Mouse (Mus musculus): ENCODE data around the gene Fgfr2.

Gene Fgfr2

GRCm38 (mm10) chr7:132733521-132733920 lies 389.6 kb downstream of the Fgfr2 start:
- DNase-seq (ENCODE audit: inconsistent age in 2 of 2, low spot score in 1 of 2), result peak; percentile 72 to 85

GRCm38 (mm10) chr7:132732136-132732789 lies 390.9 kb downstream of the Fgfr2 start:
- peak in 1 of 2 experiments; percentile 66 for DNase-seq (ENCODE audit: inconsistent age in 2 of 2, low spot score in 1 of 2)

- DNase-seq (ENCODE audit: inconsistent age in 2 of 2, low spot score in 1 of 2), result no peak
Observed at GRCm38 (mm10) chr7:132731558-132731957, 391.6 kb downstream of the Fgfr2 start.

GRCm38 (mm10) chr7:132730510-132730909 lies 392.6 kb downstream of the Fgfr2 start:
- no peak for DNase-seq (ENCODE audit: inconsistent age in 2 of 2, low spot score in 1 of 2)

- DNase-seq (ENCODE audit: inconsistent age in 2 of 2, low spot score in 1 of 2), result peak in 1 of 2 experiments; percentile 45
Observed at GRCm38 (mm10) chr7:132729093-132729831, 393.9 kb downstream of the Fgfr2 start.

- DNase-seq (ENCODE audit: inconsistent age in 2 of 2, low spot score in 1 of 2), result peak in 1 of 2 experiments; percentile 58
Observed at GRCm38 (mm10) chr7:132726106-132726861, 396.9 kb downstream of the Fgfr2 start.

DNA sequence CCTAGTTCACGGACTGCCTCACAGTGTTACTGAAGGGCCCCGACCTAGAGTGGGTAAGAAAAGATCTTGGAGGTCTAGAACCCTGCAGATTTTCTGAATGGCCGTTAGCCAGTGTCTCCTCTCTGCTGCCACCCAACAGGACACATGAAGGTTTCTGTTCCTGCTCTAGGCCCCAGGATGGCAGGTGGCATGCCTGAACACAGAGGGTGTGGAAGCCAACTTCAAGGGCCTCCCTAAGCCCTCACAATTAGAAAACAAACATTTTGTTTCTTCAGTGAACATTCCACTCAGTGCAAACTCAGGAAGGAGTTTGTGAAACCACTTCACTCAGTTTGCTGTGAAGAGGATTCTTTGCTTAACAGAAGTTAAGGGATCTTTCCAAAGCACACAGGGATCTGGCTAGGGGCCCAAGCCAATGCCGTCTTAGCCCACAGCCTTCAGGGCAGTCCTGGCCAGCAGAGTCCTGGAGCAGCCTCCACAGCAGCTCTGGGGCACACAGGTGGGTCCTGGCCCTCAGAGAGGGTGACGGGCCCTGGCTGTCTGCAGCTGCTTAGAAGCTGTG lies 398.6 kb downstream of the Fgfr2 start:
- peak in 1 of 2 experiments; percentile 52 for DNase-seq (ENCODE audit: inconsistent age in 2 of 2, low spot score in 1 of 2)

GRCm38 (mm10) chr7:132723906-132724305 lies 399.2 kb downstream of the Fgfr2 start:
- peak; percentile 59 to 84 for DNase-seq (ENCODE audit: inconsistent age in 2 of 2, low spot score in 1 of 2)

DNA sequence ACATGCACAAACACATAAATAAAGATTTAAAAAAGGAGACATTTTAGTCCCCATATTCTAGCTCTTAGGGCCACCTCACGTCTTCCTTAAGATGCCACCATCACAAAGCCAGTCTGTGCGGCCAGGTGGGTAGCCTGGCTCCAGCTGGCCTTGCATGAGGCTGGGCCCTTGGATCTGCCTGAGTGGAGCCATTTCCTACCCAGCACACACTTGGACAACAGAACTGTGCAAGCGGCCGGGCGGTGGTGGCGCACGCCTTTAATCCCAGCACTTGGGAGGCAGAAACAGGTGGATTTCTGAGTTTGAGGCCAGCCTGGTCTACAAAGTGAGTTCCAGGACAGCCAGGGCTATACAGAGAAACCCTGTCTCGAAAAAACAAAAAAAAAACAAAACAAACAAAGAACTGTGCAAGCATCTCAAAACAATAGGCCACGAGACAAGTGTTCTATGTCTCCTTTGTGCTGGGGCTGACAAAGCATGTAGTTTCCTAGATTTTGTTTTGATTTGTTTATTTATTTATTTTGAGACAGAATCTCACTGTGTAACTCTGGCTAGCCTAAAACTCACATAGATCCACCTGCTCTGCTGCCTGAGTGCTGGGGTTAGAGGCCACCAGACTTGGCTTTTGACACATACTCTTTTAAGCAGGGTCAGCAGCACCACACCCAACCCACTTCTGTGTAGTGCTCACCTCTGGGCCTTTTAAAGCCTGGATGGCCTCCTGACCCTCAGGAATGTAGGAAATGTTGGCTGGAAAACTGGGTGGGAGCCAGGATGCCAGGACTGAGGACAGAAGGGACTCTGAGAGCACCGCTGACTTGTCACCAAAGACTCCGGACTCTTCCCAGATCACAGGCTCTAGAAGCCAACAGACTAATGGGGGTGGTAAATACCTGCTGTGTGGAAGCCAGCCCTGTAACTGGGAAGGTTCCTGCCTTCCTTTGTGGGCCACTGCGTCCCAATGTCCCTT lies 400.5 kb downstream of the Fgfr2 start:
- no peak for DNase-seq (ENCODE audit: inconsistent age in 2 of 2, low spot score in 1 of 2)

DNA sequence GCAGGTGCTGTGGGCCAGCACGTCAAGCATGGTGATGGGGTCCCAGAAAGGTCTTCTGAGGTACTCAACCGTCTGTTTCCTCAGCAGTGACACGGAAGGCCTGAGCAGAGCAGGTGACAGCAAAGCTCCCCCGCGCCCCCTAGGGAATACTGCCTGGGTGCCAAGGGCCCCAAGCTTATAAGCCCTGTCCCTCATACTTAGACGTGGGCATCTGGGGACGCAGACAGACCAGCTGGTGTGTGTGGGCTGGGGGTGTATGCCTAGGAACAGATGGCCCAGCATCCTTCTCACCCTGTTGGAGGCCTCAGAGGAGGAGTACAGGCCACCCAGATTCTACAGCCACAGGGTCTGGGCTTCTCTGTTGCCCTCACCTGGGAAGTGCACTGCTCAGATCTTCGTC lies 402.6 kb downstream of the Fgfr2 start:
- no peak for DNase-seq (ENCODE audit: inconsistent age in 2 of 2, low spot score in 1 of 2)

DNA sequence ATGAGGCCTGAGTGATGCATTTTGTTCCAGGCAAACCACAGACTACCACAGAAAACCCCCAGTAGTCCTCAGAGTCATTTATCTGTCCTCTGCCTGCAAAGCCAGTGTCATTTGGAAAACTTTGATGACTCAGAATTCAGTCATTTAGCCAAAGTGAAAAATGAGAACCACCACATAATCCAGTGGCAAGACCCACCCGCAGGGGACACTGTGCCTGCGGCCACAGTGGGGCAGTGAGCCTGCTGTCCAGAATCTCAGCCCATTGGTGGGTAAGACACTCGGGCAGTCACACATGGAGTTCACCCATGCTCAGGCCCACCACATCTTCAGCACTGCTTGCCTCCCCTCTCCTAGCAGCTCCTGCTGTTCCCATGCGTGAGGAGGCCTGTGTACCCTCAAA lies 403.6 kb downstream of the Fgfr2 start:
- DNase-seq (ENCODE audit: inconsistent age in 2 of 2, low spot score in 1 of 2), result peak; percentile 66 to 80

DNA sequence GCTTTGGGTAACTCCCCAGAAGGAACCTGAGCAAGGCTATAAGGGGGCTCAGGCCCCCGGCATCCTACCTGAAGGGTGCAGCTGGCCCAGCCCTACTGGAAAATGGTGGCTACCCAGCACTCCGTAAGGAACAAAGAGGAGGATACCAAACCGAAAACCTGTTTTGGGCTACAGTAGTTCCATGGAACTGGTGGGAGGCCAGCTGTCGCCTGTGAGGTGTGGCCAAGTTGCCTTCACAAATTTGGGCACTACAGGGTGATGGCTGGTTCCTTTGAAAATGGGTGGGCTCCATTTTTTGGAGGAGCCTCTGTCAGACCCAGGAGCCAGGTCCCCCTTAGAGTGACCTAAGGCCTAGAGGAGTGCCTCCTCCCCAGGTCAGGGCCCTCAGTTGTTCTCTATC lies 407.9 kb downstream of the Fgfr2 start:
- peak in 1 of 2 experiments; percentile 33 for DNase-seq (ENCODE audit: inconsistent age in 2 of 2, low spot score in 1 of 2)

- peak; percentile 46 to 79 for DNase-seq (ENCODE audit: inconsistent age in 2 of 2, low spot score in 1 of 2)
Observed at GRCm38 (mm10) chr7:132714236-132714923, 408.8 kb downstream of the Fgfr2 start.

DNA sequence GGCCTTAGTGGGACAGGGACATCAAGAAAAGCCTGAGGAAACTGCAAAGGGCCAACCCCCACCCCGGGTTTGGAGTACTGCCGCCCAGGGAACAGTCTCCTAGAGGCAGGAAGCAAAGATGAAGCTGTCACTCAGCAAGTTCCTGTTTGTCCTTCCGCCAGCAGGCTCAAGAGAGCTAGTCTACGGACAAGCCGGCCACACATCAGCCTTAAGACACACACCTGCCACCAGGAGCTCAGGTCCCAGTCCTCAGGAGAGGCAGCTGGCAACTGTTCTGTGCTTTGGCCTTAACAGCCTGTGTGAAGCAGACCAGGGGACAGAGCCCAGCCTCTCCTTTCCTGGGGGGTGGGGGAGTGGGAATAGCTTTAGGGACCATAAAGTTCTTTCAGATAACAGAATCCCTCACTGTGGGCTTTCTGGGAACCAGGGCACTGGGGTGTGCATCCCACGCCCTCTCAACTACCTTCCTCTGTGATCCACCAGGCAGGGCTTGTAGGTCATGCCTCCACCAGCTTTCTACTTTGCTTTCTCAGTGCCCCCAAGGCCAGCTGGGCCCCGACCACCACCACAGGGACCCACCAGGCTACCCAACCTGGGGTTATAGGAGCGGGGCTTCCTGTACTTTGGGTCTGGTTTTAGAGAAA lies 409.5 kb downstream of the Fgfr2 start:
- DNase-seq (ENCODE audit: inconsistent age in 2 of 2, low spot score in 1 of 2), result peak; percentile 54 to 79

GRCm38 (mm10) chr7:132712956-132713355 lies 410.2 kb downstream of the Fgfr2 start:
- peak in 1 of 2 experiments; percentile 50 for DNase-seq (ENCODE audit: inconsistent age in 2 of 2, low spot score in 1 of 2)

DNA sequence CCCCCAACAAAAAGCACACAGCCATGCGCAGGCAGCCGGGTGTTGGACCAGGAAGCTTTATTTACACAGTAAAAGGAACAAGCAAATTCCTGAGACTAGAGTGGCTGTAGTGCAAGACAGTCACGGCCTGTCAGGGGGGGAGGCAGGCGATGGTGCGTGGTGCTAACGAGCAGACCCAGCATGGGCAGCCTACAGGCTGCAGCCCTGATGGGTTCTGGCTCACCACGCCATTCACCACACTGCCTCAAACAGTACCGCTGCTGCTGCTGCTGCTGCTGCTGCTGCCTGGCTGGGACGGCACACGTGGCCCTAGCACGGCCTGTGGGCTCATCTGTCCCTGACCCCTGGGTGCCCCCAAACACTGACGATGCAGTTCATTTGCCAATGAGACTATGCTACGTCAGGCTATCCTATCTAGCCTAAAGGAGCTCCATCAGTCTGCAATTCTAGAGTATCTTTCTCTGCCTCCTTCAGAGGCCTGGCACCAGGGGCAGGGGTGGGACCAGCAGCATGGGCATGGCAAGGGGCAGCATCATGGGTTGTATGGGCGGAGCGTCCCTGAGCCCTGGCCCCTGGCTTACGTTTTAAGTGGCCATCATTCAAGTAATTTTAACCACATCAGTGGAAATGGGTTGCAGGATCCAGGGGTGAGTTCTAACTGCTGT lies 411.0 kb downstream of the Fgfr2 start:
- peak in 1 of 2 experiments; percentile 66 for DNase-seq (ENCODE audit: inconsistent age in 2 of 2, low spot score in 1 of 2)

DNA sequence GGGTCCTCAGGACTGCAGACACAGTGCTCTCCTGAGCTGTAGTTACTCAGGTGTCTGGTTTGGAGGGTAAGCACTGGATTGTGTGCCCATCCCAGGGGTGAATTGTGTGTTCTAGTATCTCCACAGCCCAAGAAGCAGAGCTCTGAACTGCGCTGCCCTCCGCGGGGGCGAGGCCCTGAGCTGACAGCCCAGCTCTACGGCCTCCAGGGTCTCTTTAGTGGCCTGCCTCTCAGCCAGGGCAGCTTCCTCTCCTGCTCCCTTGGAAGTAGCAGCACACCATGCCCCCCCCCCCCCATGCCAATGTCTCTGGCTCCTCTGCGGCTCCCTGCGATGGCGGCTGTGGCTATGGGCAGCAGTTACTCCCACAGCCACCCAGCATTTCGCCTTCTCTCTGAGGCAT lies 411.6 kb downstream of the Fgfr2 start:
- DNase-seq (ENCODE audit: inconsistent age in 2 of 2, low spot score in 1 of 2), result no peak

DNA sequence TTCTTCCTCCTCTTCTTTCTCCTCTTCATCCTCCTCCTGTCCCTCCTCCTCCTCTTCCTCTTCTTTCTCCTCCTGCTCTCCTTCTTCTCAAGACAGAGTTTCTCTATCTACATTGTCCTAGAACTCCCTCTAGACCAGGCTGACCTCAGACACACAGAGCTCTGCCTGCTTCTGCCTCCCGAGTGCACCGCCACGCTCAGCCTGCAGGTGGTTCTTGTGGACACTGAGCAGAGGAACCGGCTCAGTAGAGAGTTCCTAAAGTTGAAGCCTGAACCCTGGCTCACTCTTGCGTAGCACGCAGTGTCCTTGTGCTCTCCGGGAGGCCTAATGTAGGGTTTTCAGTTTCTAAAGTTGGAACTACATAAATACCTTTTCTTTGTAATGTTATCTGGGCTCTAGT lies 418.0 kb downstream of the Fgfr2 start:
- peak in 1 of 2 experiments; percentile 69 for DNase-seq (ENCODE audit: inconsistent age in 2 of 2, low spot score in 1 of 2)
